Mouse (Mus musculus) heart, adult 10 weeks (tissue): ENCODE data around the gene Bpifb5. TPM values are rescaled to one million over a fixed set of nuclear protein-coding genes. Genes with fewer than 3 reads are reported as not detected.

Source experiments
- polyA plus RNA-seq: library from polyadenylated mRNA; stranded (reverse); fragments of 350-450 nt; fragmentation: Illumina TruSeq; extraction: RNeasy Lipid Tissue Mini Kit (QIAGEN cat#74804); gene quantifications from one replicate; pipeline ENCODE4 v1.2.3, GENCODE M21; 2014; ENCODE audit warnings: low read depth, low replicate concordance

The Bpifb5 gene
- not detected for polyA plus RNA-seq

GRCm38 (mm10) chr2:154223265-154223916, at the start of gene Bpifb5:
Bpifb5 (plus strand) TSS chr2:154223742.

GRCm38 (mm10) chr2:154190546-154191258, 32.8 kb upstream of the Bpifb5 start, which contains the start of gene Bpifb1:
Bpifb1 (plus strand) TSS chr2:154190818.

GRCm38 (mm10) chr2:154257554-154257953, 34.0 kb downstream of the Bpifb5 start, which contains the start of gene Bpifb9a:
Bpifb9a (plus strand) TSS chr2:154257854.

Other genes starting within 250 kb of the Bpifb5 start
- not detected for gene Bpifa6, start 248.8 kb upstream of the Bpifb5 start, polyA plus RNA-seq
- not detected for gene Bpifa2, start 215.5 kb upstream of the Bpifb5 start, polyA plus RNA-seq
- gene Bpifa3, start 93.4 kb upstream of the Bpifb5 start, polyA plus RNA-seq: not detected
- not detected for gene Bpifa1, start 80.9 kb upstream of the Bpifb5 start, polyA plus RNA-seq
- not detected for gene Bpifa5, start 61.1 kb upstream of the Bpifb5 start, polyA plus RNA-seq
- gene Bpifb1, start 32.9 kb upstream of the Bpifb5 start, polyA plus RNA-seq: not detected
- gene Bpifb9a, start 34.1 kb downstream of the Bpifb5 start, polyA plus RNA-seq: not detected
- not detected for gene Bpifb9b, start 83.5 kb downstream of the Bpifb5 start, polyA plus RNA-seq
- 14.2 TPM for gene Cdk5rap1, start 149.3 kb downstream of the Bpifb5 start, polyA plus RNA-seq
- gene Snta1, start 184.4 kb downstream of the Bpifb5 start, polyA plus RNA-seq: 67.4 TPM
- 11.2 TPM for gene Cbfa2t2, start 212.7 kb downstream of the Bpifb5 start, polyA plus RNA-seq